Mouse (Mus musculus) frontal cortex, adult 2 months (tissue): ENCODE measurements around the gene Gm21915. TPM values are rescaled to one million over a fixed set of nuclear protein-coding genes. Genes with fewer than 3 reads are reported as not detected.
A peak's percentile ranks its signal among the peaks of the same experiment; 100 is the strongest.

ENCODE experiments used
- DNase-seq, 2 experiments: peaks; one replicate each; pipeline ENCODE4 v3.0.0; 2022; ENCODE audit warnings: low spot score in 1 of 2; ENCODE audit errors: extremely low spot score in 1 of 2
- polyA plus RNA-seq: library from polyadenylated mRNA; depleted of rRNA; stranded (reverse); fragments of >200 nt; gene quantifications from 2 replicates; pipeline ENCODE4 v1.2.3, GENCODE M21; 2012; rRNA removed

Gm21915 gene
- polyA plus RNA-seq, 1 experiment: not detected

DNA sequence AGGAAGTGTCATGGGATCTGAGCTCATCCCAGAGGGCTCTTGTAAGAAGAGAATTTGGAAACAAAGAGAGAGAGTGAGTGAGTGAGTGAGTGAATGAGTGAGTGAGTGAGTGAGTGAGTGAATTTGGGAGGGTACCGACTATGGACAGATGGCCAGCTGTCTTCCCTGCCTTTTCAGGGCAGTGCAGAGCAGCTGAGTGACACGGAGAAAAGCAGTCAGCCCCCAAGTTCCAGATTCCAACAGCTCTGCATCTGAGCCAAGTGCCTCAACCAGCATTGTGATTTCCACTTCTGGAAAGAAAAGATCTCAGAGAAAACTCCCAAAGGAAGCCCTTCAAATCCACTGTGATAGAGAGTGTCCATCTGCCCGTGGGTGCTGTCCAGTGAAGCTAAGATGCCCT lies 39.2 kb downstream of the Gm21915 start:
- no peak for DNase-seq

DNA sequence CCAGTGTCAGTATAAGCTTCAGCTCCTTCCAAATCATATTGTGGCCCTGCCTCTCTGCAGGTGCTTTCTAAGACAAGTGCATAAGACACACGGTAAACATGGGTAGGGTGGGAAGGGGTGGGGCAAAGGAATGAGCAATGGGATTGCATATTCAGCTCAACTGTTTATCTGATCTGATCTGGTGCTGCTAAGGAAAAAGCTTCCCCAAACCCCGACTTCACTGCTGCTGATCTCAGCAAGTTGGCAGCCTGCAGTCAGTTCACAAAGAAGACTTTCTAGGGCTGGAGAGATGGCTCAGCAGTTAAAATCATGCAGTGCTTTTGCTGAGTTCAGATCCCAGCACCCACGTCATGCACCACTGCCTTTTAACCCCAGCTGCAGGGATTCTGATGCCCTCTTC lies 39.6 kb downstream of the Gm21915 start:
- no peak for DNase-seq

DNA sequence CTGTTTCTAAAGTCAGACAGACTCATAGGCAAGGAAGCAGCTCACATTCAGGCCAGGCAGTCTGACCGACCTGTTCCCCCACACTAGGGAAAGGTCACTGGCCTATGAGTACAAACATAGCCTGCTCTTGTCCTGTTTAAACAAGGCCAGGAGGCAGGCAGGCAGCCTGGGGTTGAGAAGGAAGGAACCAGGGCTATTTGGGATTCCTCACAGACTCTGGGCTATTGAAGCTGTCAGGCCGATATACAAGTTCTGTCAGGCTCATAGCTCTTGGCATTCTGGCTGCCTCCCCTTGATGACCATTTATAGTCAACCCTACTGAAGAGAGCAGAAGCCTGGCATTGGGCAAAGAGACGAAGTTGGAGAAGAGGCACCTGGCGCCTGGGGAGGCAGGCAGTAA lies 41.2 kb downstream of the Gm21915 start:
- DNase-seq: no peak

DNA sequence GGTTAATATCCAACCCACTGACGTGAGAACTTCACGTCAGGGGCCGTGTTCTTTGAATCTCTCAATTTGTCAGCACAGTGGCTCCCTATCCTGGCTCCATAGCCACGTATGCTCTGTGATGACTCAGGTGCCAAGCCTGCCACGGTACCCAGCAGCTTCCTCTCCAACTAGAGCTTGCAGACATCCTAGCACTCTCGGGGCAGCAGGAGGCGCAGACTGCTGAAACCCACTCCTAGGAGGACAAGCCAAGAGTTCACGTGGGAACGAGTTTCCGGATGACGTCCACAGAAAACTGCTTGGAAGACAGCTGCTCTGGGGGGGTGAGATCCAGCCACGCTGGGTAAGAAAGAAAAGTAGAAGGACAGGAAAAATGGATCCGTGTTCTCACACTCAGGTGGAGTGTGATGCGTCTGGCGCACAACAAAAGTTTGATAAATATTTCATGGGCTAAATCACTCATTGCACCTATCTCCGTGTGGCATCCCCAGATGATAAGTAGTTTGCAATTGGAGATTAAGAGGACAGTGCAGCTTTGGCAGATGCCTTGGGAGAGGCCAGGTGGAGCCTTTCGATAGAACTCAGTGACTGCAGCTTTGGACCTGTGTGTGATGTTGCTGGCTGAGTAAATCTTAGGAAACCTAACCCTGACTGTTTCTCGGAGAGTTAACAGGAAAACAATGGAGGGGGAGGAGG lies 46.9 kb downstream of the Gm21915 start:
- peak; percentile 43 to 67 for DNase-seq

DNA sequence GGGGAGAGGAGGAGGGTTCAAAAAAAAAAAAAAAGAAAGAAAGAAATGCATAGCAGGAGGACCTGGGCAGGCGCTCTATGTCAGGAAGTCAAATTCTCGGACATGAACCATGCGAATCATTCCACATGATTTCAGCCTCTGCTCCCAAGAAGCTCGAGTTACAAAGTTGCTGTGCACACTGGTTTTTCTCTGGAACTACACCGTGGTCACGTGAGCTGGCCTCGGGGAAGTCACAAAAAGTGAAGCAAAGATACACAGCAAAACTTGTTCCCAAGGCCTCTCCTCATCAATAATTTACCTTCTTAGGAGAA lies 47.4 kb downstream of the Gm21915 start:
- DNase-seq: no peak

Other genes with a start within 250 kb of the Gm21915 start
- gene Gramd1b, start 139.2 kb upstream of the Gm21915 start, polyA plus RNA-seq: 129 and 133 TPM in 2 replicates
- gene Clmp, start 15.3 kb downstream of the Gm21915 start, polyA plus RNA-seq: 16.6 and 19.6 TPM in 2 replicates
- 1,947 and 2,084 TPM in 2 replicates for gene Hspa8, start 130.4 kb downstream of the Gm21915 start, polyA plus RNA-seq
- gene Bsx, start 203.5 kb downstream of the Gm21915 start, polyA plus RNA-seq: 0.13 and 0.14 TPM in 2 replicates